Mouse (Mus musculus) midbrain, postnatal 0 days (tissue): ENCODE measurements around the gene Fstl1. TPM values are rescaled to one million over a fixed set of nuclear protein-coding genes. Genes with fewer than 3 reads are reported as not detected.

Source experiments
- ATAC-seq: fragments of 200-750 bp; cut with Nextera tagmentation; 2 replicates; pipeline ENCODE4 v1.8.0; 2017; ENCODE audit warnings: moderate number of reproducible peaks, mild to moderate bottlenecking, moderate TSS enrichment, moderate library complexity; ENCODE audit not compliant: low FRiP score
- DNase-seq: peaks from one replicate; pipeline ENCODE4 v3.0.0-alpha.2; 2015; ENCODE audit warnings: low spot score
- H3K27ac ChIP-seq: fragments of 300-500 bp; sonication (generic); 2 replicates; pipeline ENCODE4 v1.5.1; 2014; ENCODE audit warnings: low read depth, mild to moderate bottlenecking, low read length, mixed read lengths
- H3K27me3 ChIP-seq: fragments of 300-500 bp; sonication (generic); 2 replicates; pipeline ENCODE4 v1.6.1; 2014; ENCODE audit warnings: low read length, control low read depth, mixed read lengths; ENCODE audit not compliant: insufficient read depth
- H3K36me3 ChIP-seq: fragments of 300-500 bp; sonication (generic); 2 replicates; pipeline ENCODE4 v1.6.1; 2014; ENCODE audit warnings: low read length, control low read depth, mixed read lengths; ENCODE audit not compliant: insufficient read depth
- H3K4me1 ChIP-seq: fragments of 300-500 bp; sonication (generic); 2 replicates; pipeline ENCODE4 v1.6.1; 2014; ENCODE audit warnings: mild to moderate bottlenecking, control low read depth, antibody characterized with exemption, low read length, mixed read lengths; ENCODE audit not compliant: insufficient read depth
- H3K4me2 ChIP-seq: fragments of 300-500 bp; sonication (generic); 2 replicates; pipeline ENCODE4 v1.6.1; 2014; ENCODE audit warnings: low read depth, mild to moderate bottlenecking, low read length, mixed read lengths; ENCODE audit not compliant: poor library complexity, severe bottlenecking
- H3K4me3 ChIP-seq: fragments of 300-500 bp; sonication (generic); 2 replicates; pipeline ENCODE4 v1.5.1; 2014; ENCODE audit warnings: low read depth, mild to moderate bottlenecking, low read length, moderate library complexity
- H3K9ac ChIP-seq: fragments of 300-500 bp; sonication (generic); replicated peaks from 2 replicates; pipeline ENCODE4 v1.6.1; 2014; ENCODE audit warnings: mild to moderate bottlenecking, low read length, moderate library complexity, mixed read lengths; ENCODE audit not compliant: poor library complexity, severe bottlenecking
- H3K9me3 ChIP-seq: fragments of 300-500 bp; sonication (generic); 2 replicates; pipeline ENCODE4 v1.6.1; 2016; ENCODE audit warnings: low read length, control low read depth
- CTCF ChIP-seq: IDR thresholded peaks from 2 replicates; pipeline ENCODE4 v1.5.1; 2016; ENCODE audit warnings: antibody characterized with exemption, mild to moderate bottlenecking
- WGBS: fragments of 180-500 bp; shearing (Covaris S2); extraction: QIAGEN DNeasy Blood & Tissue Kit; methylation state at CpG from one replicate; pipeline ENCODE4 v1.1.7; 2014; 5-methylcytosine and 5-hydroxymethylcytosine counted together
- polyA plus RNA-seq: library from polyadenylated mRNA; unstranded; fragments of >200 nt; fragmentation: Nextera tagmentation; extraction: Ambion mirVana; gene quantifications from 2 replicates; pipeline ENCODE4 v1.2.1, GENCODE M21; 2015
- total RNA-seq: library from RNA; depleted of rRNA; stranded (reverse); fragments of >200 nt; gene quantifications from 2 replicates; pipeline ENCODE4 v1.2.3, GENCODE M21; 2014; rRNA removed

Fstl1 gene
- total and polyA plus RNA-seq, 2 experiments from 2014 or later, result 51.6 to 58.8 TPM

GRCm38 (mm10) chr16:37881168-37881567 lies 104.5 kb downstream of the Fstl1 start:
- DNase-seq, result no peak
- H3K27me3 ChIP-seq, result no peaks in the 10 kb centered on the region
- H3K4me2 ChIP-seq, result no peak overlapping the region
- no peak for TF ChIP-seq CTCF
- ATAC-seq, result no peak
- no peaks in the 10 kb centered on the region for H3K4me1 ChIP-seq
- no peaks in the 10 kb centered on the region for H3K9me3 ChIP-seq
- no peak overlapping the region for H3K4me3 ChIP-seq
- H3K36me3 ChIP-seq, result peaks cover 29% of the 10 kb centered on the region
- H3K27ac ChIP-seq, result no peak overlapping the region
- H3K9ac ChIP-seq, result no peak overlapping the region
- 85% methylated on average over 2 of the region's 2 CpGs for WGBS

Other genes starting within 250 kb of the Fstl1 start
- 23.2 and 24.1 TPM in 2 replicates for gene Gtf2e1, start 237.1 kb upstream of the Fstl1 start, total RNA-seq
- gene Gtf2e1, start 237.1 kb upstream of the Fstl1 start, polyA plus RNA-seq, result 20.3 and 20.7 TPM in 2 replicates
- gene Rabl3, start 237.0 kb upstream of the Fstl1 start, total RNA-seq, result 5.9 and 9.0 TPM in 2 replicates
- gene Rabl3, start 237.0 kb upstream of the Fstl1 start, polyA plus RNA-seq, result 11.6 and 13.8 TPM in 2 replicates
- gene Hgd, start 196.7 kb upstream of the Fstl1 start, total RNA-seq, result 0.27 TPM in 1 of 2 replicates, not detected in the other
- 0.32 and 0.43 TPM in 2 replicates for gene Hgd, start 196.7 kb upstream of the Fstl1 start, polyA plus RNA-seq
- gene Ndufb4, start 122.4 kb upstream of the Fstl1 start, total RNA-seq, result 32.3 and 39.6 TPM in 2 replicates
- 86.9 and 90.7 TPM in 2 replicates for gene Ndufb4, start 122.4 kb upstream of the Fstl1 start, polyA plus RNA-seq
- not detected in 2 replicates for gene Gm36028, start 84.3 kb downstream of the Fstl1 start, total RNA-seq
- gene Gm36028, start 84.3 kb downstream of the Fstl1 start, polyA plus RNA-seq, result 0.19 TPM in 1 of 2 replicates, not detected in the other
- gene Lrrc58, start 91.5 kb downstream of the Fstl1 start, total RNA-seq, result 88.2 and 106 TPM in 2 replicates
- 40.7 and 46.1 TPM in 2 replicates for gene Lrrc58, start 91.5 kb downstream of the Fstl1 start, polyA plus RNA-seq
- gene Gpr156, start 139.6 kb downstream of the Fstl1 start, total RNA-seq, result 6.1 and 6.4 TPM in 2 replicates
- gene Gpr156, start 139.6 kb downstream of the Fstl1 start, polyA plus RNA-seq, result 2.8 and 2.9 TPM in 2 replicates